Mouse (Mus musculus) erythroblast, embryonic 14.5 days (primary cell): Measurements from ENCODE around the gene Bicdl1. TPM values are rescaled to one million over a fixed set of nuclear protein-coding genes. Genes with fewer than 3 reads are reported as not detected.

Experiments used
- H3K27me3 ChIP-seq: 2 replicates; pipeline ENCODE4 v1.6.1; 2012; ENCODE audit warnings: inconsistent platforms; ENCODE audit not compliant: control insufficient read depth
- H3K36me3 ChIP-seq: 2 replicates; pipeline ENCODE4 v1.6.1; 2012; ENCODE audit warnings: mild to moderate bottlenecking, inconsistent platforms; ENCODE audit not compliant: control insufficient read depth
- H3K4me1 ChIP-seq: 2 replicates; pipeline ENCODE4 v1.6.1; 2012; ENCODE audit warnings: inconsistent platforms; ENCODE audit not compliant: control insufficient read depth
- H3K4me3 ChIP-seq: replicated peaks from 2 replicates; pipeline ENCODE3; 2012; ENCODE audit warnings: moderate library complexity, mild to moderate bottlenecking, inconsistent platforms
- H3K9me3 ChIP-seq: 2 replicates; pipeline ENCODE4 v1.6.1; 2012; ENCODE audit warnings: low read length, inconsistent platforms, mixed read lengths; ENCODE audit not compliant: control insufficient read depth
- GATA1 ChIP-seq: IDR thresholded peaks from 2 replicates; pipeline ENCODE4 v1.6.1; 2012; ENCODE audit warnings: low read length, inconsistent platforms, mixed read lengths
- TAL1 ChIP-seq: IDR thresholded peaks from 3 replicates; pipeline ENCODE4 v1.6.1; 2012; ENCODE audit warnings: low read length, inconsistent platforms, mixed read lengths
- polyA plus RNA-seq: library from polyadenylated mRNA; stranded (reverse); fragments of >175 nt; gene quantifications from 2 replicates; pipeline ENCODE4 v1.2.3, GENCODE M21; 2012

Gene Bicdl1
- 0.03 and 0.09 TPM in 2 replicates for polyA plus RNA-seq

DNA sequence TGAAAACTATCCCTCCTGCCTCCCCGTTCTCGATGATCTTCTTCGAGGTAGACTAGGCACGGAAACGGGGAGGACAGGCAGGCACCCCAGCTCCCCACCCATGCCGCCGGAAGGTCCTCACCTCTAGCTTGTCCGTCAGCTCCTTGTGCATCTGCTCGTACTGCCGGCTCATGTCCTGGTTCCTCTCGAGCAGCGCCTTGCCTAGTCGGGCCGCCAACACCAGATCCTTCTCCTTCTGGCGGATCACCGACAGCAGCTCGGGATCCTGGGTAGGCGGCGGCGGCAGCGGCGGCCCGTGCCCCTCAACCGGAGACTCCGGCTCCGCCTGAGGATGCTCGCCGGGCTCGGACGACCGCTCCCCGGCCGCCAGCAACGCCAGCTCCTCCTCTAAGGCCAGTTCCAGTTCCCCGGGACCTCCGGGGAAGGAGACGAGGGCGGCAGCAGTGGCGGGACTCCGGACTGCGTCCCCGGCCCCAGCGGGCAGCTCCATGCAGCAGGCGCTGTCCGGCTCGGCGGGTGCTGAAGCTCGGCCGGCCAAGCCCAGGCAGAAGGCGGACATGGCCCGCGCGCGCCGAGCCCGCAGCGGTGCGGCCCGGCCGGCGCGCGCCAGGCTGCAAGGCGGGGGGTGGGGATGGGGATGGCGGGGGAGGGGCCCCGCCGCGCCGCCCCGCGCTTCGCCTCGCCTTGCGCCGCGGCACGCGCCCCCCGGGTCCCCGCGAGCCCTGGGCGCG is at the start of gene Bicdl1:
Gene Bicdl1 (minus strand): TSS at position 621 of the 731 bp plus-strand sequence.
- H3K27me3 ChIP-seq, result peaks cover 53% of the 10 kb centered on the region

DNA sequence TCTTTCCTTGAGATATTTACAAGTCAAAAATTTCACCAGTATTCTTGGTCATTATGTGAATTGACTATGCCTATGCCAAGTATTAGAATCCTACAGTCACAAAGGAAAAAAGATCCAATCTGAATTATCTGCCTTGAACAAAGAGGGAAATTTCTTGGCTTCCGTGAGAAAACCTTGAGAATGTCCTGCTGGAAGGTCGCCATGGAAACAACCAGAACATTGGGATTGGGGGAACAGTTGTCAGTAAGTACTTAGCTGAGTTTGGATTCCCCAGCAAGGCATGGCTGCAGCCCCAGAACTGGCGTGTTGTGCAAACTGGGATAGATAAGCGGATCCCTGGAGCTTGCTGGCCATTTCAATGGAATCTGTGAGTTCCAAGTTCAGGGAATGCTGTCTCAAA is 45.5 kb upstream of the Bicdl1 start:
- H3K9me3 ChIP-seq, result no peaks in the 10 kb centered on the region
- TF ChIP-seq GATA1 (no peak), TAL1 (no peak)
- H3K27me3 ChIP-seq, result no peaks in the 10 kb centered on the region
- no peaks in the 10 kb centered on the region for H3K4me1 ChIP-seq
- H3K36me3 ChIP-seq, result no peaks in the 10 kb centered on the region
- no peak overlapping the region for H3K4me3 ChIP-seq

More for the DNA sequence above, at the start of gene Bicdl1:
- Histone ChIP-seq H3K9me3 (peaks cover 10% of the 10 kb centered on the region), H3K36me3 (no peaks in the 10 kb centered on the region), H3K4me3 (peak within 1 kb of the TSS; percentile 56), H3K4me1 (peaks cover 19% of the 10 kb centered on the region)
- no peak for TF ChIP-seq GATA1
- no peak for TF ChIP-seq TAL1

DNA sequence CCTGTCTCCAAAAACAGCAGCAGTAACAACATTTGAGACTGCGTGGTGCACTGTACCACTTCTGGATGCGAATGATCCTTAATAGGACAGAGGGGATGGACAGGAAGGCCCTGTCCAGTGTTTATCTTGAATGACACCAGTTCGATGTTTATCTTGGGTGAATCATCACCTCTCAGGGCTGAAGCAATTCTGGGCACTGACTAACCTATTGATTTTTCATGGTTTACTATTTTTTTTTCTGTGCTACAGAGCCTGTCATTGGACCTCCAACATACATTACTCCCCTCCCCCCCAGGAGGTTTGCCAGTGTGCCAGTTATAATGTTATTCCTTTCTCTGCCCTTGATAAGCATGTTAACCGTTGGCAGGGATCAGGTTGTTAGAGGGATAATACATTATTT is 43.9 kb upstream of the Bicdl1 start:
- no peak overlapping the region for H3K4me3 ChIP-seq
- H3K27me3 ChIP-seq, result no peaks in the 10 kb centered on the region
- H3K9me3 ChIP-seq, result peaks cover 4% of the 10 kb centered on the region
- no peak for TF ChIP-seq GATA1
- TF ChIP-seq TAL1, result no peak
- H3K4me1 ChIP-seq, result no peaks in the 10 kb centered on the region
- H3K36me3 ChIP-seq, result no peaks in the 10 kb centered on the region

DNA sequence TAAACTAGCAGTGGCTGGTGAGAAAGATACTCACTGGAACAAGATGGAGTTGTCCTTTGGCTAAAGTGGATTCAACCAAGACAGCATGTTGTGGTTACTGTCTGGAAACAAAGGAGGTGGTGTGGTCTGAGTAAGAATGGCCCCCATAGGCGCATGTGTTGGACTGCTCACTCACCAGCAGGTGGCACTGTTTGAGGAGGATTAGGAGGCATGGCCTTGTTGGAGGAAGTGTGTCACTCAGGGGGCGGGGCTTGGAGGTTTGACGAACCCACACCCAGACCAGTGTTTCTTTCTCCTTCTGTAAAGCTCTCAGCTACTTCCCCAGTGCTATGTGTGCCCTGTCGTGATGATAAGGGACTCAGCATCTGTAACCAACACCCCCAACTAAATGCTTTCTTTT is 38.6 kb upstream of the Bicdl1 start:
- no peaks in the 10 kb centered on the region for H3K27me3 ChIP-seq
- H3K36me3 ChIP-seq, result no peaks in the 10 kb centered on the region
- no peaks in the 10 kb centered on the region for H3K4me1 ChIP-seq
- TF ChIP-seq TAL1 (no peak), GATA1 (no peak)
- H3K4me3 ChIP-seq, result no peak overlapping the region
- peaks cover 10% of the 10 kb centered on the region for H3K9me3 ChIP-seq

DNA sequence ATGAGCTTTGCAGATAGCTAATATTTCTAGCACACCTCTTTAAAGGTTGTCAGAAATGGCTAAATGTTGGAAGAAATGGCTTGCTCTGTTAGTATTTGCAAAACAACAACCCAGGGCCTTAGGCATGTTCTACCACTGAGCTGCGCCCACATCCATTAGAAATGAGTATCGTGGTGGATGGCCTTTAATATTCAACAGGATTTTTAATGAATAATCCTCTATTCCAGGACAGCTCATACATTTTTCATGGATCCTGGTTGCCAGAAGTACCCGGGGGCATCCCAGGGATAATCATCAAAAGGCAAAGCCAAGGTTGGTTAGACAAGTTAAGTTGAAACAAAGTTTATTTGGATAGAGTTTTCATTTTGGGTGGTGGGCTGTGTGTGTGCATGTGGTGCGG is 37.7 kb upstream of the Bicdl1 start:
- H3K4me1 ChIP-seq, result no peaks in the 10 kb centered on the region
- no peak for TF ChIP-seq TAL1
- TF ChIP-seq GATA1, result no peak
- no peak overlapping the region for H3K4me3 ChIP-seq
- H3K36me3 ChIP-seq, result no peaks in the 10 kb centered on the region
- peaks cover 10% of the 10 kb centered on the region for H3K9me3 ChIP-seq
- H3K27me3 ChIP-seq, result no peaks in the 10 kb centered on the region

DNA sequence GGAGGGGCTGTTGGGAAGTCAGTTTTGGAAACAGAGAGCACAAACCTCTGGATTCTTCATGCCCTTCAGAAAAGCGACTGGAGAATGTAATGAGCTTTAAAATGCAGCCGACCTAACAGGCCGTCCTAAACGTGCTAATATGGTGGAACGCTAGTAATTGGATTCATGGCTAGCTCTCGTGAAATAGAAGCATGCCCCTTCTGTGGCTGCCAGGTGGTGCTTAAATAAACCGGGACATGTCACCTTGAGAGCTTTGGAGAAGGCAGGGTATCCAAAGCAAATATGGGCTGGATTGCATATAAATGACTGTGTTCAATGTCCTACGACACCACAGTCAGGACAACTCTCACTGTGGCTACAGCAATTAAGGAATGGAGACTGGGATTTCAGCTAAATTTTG is 35.4 kb upstream of the Bicdl1 start:
- Histone ChIP-seq H3K27me3 (no peaks in the 10 kb centered on the region), H3K9me3 (peaks cover 10% of the 10 kb centered on the region), H3K4me1 (no peaks in the 10 kb centered on the region), H3K36me3 (no peaks in the 10 kb centered on the region), H3K4me3 (no peak overlapping the region)
- TF ChIP-seq TAL1, result no peak
- TF ChIP-seq GATA1, result no peak

DNA sequence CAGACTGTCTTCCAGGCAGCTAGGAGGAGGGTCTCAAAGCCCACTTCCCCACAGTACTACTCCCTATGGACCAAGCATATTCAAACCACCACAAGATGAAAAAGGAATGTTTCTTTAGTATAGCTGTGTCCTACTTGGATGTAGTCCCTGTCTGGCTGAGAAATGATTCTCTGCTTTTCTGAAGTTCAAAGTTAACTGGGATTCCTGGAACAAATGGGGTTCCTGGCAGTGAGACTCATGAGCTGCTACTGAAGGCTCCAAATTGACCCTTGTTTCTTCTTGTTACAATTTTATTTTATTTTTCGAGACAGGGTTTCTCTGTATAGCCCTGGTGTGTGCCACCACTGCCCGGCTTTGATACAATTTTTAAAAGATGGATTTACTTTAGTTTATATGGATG is 32.6 kb upstream of the Bicdl1 start:
- no peaks in the 10 kb centered on the region for H3K9me3 ChIP-seq
- H3K4me1 ChIP-seq, result no peaks in the 10 kb centered on the region
- TF ChIP-seq TAL1 (no peak), GATA1 (no peak)
- no peaks in the 10 kb centered on the region for H3K27me3 ChIP-seq
- H3K36me3 ChIP-seq, result no peaks in the 10 kb centered on the region
- H3K4me3 ChIP-seq, result no peak overlapping the region

DNA sequence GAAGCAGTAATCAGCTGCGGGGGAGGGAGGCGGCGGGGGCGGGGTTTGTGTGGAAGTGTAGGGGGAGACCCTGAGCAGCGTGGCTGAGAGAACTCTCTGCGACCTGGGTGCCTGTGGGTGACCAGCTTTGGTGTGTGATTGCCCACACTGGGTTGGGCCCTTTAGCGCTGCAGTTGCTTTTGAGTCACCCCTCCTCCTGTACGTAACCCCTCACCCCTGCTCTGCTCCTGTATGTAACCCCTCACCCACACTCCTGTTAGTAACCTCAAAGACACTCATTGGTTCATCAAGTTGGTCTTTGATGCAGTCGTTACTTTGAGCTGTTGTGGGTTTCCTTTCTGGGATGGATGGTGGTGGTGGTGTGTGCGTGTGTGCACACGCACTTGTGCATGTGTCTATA is 29.5 kb upstream of the Bicdl1 start:
- Histone ChIP-seq H3K4me1 (no peaks in the 10 kb centered on the region), H3K36me3 (no peaks in the 10 kb centered on the region), H3K9me3 (no peaks in the 10 kb centered on the region), H3K27me3 (no peaks in the 10 kb centered on the region), H3K4me3 (no peak overlapping the region)
- TF ChIP-seq GATA1 (no peak), TAL1 (no peak)

DNA sequence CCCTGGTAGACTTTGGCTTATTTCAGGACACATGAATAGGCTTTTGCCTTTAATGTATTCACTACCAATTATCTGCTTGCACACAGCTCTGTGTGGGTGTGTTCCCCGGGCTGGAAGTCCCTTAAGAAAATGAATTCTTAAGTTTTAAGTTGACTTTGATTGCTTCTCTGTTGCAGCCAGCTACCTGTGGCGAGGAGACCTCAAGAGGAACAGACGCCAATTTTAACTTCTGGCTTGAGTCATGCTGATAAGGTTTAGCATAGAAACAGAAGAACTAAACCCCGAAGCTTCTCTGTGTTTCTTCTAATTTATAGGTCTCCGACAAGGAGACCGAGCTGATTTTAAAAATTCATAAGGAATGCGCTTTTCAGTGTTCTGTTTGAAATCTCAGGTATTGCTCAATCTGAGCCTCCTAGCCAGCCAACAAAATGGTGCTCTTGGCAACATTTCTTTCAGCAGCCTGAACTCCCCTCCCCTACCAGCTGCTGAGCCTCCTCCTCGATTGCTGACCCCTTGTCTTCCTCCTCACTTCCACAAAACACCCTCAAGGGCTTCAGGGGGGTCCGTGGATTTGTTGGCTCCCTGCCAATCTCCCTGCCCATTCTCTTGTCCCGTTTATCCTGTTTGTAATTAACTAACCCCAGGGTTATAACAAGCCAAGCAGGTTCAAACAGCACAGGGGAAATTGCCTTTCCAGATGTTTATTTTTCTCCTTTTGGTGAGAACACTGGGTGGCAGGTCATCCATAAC is 27.2 kb upstream of the Bicdl1 start:
- Histone ChIP-seq H3K4me3 (no peak overlapping the region), H3K36me3 (no peaks in the 10 kb centered on the region), H3K9me3 (no peaks in the 10 kb centered on the region), H3K4me1 (no peaks in the 10 kb centered on the region), H3K27me3 (no peaks in the 10 kb centered on the region)
- TF ChIP-seq TAL1, result no peak
- TF ChIP-seq GATA1, result no peak
